Mouse (Mus musculus) bone marrow macrophage, adult 2 months (primary cell): ENCODE measurements around the gene Eno3. TPM values are rescaled to one million over a fixed set of nuclear protein-coding genes. Genes with fewer than 3 reads are reported as not detected.

ENCODE experiments used
- H3K27ac ChIP-seq: 2 replicates; pipeline ENCODE4 v1.5.1; 2012; ENCODE audit warnings: low read depth, low read length; ENCODE audit not compliant: insufficient read depth
- H3K4me1 ChIP-seq: 2 replicates; pipeline ENCODE4 v1.6.1; 2012; ENCODE audit warnings: low read length; ENCODE audit not compliant: control insufficient read depth, insufficient read depth
- H3K4me3 ChIP-seq: 2 replicates; pipeline ENCODE4 v1.5.1; 2012; ENCODE audit warnings: mild to moderate bottlenecking, low read length, moderate library complexity; ENCODE audit not compliant: insufficient read depth
- CTCF ChIP-seq: IDR thresholded peaks from 2 replicates; pipeline ENCODE4 v1.5.1; 2012; ENCODE audit warnings: low read depth, mild to moderate bottlenecking, low read length, moderate library complexity
- POLR2A ChIP-seq: IDR thresholded peaks from 2 replicates; pipeline ENCODE4 v1.6.1; 2012; ENCODE audit warnings: mild to moderate bottlenecking, low read depth, low read length, borderline replicate concordance
- polyA plus RNA-seq: library from polyadenylated mRNA; stranded (reverse); fragments of >200 nt; gene quantifications from 2 replicates; pipeline ENCODE4 v1.2.4, GENCODE M21; 2012; ENCODE audit not compliant: missing spikeins, insufficient read depth, insufficient read length

Gene Eno3
- polyA plus RNA-seq, 1 experiment = 4.7 TPM

DNA sequence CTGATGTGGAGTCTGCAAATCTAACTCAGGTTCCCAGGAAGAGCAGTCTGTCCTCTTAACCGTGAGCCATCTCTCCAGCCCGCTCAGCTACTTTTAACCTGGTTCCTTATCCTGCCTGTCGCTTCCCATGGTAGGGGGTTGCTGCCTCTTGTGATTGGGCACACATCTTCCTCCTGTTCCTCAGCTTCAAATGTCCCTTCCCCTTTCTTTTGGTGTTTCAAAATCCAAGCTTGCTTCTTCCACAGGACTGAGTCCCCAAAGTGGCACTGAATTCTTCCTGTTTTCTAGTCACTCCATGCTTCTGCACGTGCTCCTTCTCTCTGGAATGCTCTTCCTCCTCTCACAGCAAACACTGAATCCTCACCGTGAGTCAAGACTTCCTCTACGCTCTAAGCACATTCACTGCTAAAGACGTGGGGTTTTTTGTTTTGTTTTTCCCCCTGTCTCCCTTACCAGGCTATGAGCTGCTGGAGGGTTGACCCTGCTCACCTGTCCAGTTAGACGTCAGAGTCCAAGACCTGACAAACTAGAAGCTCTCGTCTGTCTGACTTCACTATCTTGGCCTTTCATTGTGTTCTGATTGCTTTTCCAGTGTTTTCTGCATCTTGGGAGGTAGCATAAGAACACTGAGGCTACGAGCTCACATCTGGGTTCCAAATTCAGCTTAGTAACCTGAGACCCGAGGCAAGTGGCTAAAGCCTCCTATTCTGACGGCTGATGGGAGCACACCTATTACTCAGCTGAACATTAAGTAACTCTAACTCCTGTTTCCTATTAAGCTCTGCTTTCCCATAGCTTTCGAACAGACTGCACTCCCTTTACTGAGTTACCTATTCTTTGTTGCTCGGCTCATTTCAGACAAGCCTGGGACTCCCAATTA, 10.5 kb downstream of the Eno3 start:
- Histone ChIP-seq H3K4me1 (peaks cover 42% of the 10 kb centered on the region), H3K4me3 (peak overlapping the region; percentile 61), H3K27ac (peak overlapping the region; percentile 99)
- TF ChIP-seq POLR2A (no peak), CTCF (no peak)

DNA sequence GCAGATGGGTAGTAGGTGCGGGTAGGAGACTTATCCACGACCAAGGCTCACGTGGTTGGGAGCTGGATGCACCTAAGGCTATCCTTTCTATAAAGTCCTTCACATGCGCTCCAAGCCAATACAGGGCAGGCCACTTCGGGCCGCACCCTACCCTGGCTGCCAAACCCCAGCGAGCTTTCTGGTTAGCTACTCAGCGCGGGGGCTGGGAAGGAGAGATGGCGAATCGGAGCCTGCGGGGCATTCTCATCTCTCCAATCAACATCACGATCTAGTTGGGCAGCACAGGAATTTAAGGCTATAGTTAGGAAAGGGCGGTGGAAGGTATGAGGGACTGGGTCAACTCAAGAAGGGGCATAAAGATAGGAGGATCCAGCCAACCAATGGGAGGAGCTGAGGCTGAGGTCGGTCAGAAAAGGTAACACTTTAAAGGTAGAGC, 11.4 kb downstream of the Eno3 start:
- no peak for TF ChIP-seq POLR2A
- no peak for TF ChIP-seq CTCF
- peak overlapping the region; percentile 99 for H3K27ac ChIP-seq
- peak overlapping the region; percentile 61 for H3K4me3 ChIP-seq
- peaks cover 38% of the 10 kb centered on the region for H3K4me1 ChIP-seq

DNA sequence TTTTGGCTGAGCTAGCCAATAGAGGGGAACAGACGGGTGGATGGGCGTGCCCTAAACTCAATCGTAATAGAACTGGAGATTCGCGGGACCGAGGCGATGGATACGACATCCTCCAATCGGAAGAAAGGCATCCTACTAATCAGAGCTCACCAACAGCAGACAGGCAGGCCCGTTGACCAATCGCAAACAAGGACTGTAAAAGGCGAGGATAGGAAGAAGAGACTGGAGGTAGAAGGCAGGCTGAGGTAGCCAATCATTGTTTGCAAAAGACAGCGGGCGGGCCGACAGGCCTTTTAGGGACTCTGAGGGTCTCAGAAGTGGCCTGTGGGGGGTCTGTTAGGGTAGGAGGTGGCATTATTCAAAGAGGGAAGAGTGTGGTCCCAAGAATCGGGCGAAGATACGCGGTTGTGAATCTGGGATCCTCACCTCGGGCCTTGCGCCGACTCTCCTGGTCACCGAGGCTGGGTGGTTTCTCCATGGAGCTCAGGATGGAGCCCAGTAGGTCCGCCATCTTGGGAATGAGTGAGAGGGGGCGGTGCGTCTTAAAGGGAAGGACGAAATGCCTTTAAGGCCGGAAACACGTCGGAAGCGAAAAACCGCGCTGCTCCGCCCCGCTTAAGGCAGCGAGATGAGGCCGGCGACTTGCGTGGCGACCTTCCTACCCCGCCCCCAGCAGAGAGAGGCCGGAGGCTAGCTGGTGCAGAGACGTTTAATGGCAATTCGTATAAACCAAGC, 11.9 kb downstream of the Eno3 start, which contains the start of gene Spag7:
Gene Spag7, minus strand, starts transcription at position 646 of the 735 bp plus-strand sequence.
- no peak for TF ChIP-seq CTCF
- TF ChIP-seq POLR2A = no peak

DNA sequence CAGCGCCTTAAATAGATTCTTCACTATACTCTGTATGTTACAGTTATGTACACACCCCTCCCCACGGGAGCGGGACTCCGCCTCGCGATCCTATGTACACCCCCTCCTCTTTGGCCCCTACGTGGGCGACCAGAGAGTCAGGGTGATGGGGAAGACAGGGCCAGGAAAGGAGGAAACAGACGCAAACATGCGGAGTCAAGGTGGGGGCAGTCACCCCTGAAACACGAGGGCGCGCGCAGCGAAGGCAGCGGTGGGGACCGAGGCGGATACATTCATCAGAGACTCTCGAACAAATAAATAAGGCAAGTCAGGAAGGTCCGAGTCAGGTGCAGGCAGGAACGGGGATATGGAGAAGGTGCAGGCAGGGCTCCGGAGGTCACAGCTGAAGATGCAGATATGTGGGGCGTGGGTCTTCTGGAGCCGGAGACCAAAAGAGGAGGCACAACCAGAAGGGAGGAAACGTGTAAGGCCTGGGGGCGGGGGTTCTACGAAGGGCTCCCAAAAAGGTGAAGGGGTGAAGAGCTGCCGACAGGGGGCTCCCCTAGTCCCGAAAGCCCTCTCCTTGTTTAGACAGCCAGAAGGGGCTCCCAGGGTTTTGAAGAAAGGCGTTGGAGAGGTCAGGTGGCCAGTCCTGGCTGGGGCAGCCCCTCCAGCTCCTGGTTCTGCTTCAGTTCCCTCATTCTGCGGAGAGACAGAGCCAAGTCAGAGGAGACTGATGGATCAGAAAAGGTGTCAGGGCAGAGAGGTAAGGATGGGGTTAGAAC, 12.8 kb downstream of the Eno3 start:
- TF ChIP-seq POLR2A (no peak), CTCF (peak; percentile 30; the same call in 1 of the 2 replicates)
- Histone ChIP-seq H3K4me1 (peaks cover 40% of the 10 kb centered on the region), H3K27ac (peak overlapping the region; percentile 96), H3K4me3 (peak overlapping the region; percentile 69)

More for the DNA sequence above, 11.9 kb downstream of the Eno3 start, which contains the start of gene Spag7:
- Histone ChIP-seq H3K4me1 (peaks cover 38% of the 10 kb centered on the region), H3K4me3 (peak within 1 kb of the TSS; percentile 69), H3K27ac (peak within 1 kb of the TSS; percentile 99)

DNA sequence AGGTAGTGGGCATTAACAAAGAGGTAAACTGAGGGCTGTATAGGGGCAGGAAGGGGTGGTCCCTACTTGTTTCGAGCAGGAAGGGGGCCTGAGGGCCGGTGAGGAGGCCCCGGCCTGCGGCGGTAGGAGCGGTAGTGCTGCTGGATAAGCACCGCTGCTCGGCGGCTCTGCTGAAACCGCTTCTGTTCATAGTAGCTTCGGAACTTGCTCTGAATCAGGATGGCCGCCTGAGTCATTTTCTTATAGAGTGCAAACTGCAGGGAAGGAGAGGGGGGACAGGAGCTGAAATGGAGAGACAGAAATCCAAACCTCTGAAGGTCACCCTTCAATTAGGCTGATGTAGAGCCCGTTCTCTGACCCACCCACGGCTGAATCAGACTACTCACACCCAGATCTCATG, 13.5 kb downstream of the Eno3 start:
- TF ChIP-seq CTCF = no peak
- no peak for TF ChIP-seq POLR2A
- Histone ChIP-seq H3K4me1 (peaks cover 40% of the 10 kb centered on the region), H3K27ac (peak overlapping the region; percentile 96; the same call in 1 of the 2 replicates), H3K4me3 (no peak overlapping the region; the same call in 1 of the 2 replicates)

DNA sequence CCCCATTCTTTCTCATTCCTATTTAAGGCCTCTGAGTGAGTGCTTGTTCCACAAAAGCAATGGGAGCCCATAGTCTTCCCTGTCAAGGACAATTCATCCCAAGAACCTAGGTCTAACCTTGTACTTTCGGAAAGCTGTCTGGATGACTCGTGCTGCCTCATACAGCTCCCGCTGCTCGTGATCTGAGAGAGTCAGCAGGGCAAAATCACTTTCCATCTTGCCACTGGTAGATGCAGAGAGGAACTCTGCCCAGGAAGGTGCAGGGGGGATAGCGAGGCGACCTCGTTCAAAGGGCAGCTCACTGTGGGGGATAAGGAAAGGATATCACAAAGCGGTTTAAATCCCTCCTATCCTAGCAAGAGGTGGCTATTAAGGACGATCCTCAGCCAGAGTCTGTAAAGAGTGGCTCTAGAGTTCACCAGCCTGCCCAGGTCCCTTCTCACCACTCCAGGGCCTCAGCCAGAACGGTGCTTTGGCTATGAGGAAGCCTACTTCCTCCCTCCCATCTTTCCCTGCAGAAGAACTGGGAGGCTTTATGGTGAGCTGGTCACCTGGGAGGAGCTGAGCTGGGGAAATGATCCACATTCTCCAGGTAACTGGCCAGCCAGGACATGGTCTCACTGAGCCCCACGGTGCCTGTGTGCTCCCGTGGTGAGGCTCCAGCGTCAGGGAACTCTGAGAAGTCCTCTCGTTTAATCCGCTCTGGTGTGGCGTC, 14.5 kb downstream of the Eno3 start:
- H3K27ac ChIP-seq = peak overlapping the region; percentile 54
- TF ChIP-seq CTCF (no peak), POLR2A (no peak)
- no peak overlapping the region for H3K4me3 ChIP-seq
- peaks cover 35% of the 10 kb centered on the region for H3K4me1 ChIP-seq

DNA sequence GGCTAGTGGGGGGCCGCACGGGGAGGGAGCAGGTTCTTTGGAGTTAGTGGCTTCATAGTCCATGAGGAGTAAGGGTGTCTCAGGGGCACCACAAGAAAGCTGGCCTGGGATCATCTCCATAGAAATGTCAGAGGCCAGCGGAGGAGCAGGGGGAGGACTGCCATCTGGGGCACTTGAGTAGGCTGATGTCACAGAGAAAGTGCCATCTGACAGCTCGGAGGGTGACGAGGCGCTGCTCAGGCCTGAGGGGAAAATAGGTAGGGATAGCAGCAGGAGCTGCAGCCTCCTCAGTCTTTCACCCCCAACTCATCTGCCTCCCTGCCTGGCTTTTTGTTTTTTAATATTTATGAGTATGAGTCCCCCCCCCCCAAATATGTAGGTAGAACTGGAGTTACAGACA, 17.0 kb downstream of the Eno3 start:
- Histone ChIP-seq H3K4me3 (no peak overlapping the region), H3K4me1 (peaks cover 37% of the 10 kb centered on the region), H3K27ac (no peak overlapping the region)
- no peak for TF ChIP-seq CTCF
- no peak for TF ChIP-seq POLR2A

DNA sequence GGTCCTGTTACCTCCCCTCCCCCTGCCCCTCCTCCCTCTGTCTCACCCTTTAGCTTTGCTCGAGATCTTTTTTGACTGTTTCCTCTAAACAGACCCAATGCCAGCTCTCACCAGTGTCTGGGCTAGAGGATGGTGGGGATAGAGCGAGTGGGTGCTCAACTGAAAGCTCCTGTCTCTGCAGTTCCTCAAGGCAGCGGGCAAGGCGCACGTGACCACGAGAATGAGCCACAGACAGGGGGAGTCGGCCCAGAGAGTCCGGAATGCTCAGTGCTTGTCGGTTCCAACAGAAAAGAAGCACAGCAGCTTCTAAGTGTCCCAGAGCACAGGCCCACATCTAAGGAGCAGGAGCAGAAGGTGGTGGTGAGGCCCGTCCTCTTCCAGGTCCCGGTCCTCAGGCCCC, 17.5 kb downstream of the Eno3 start:
- TF ChIP-seq POLR2A (no peak), CTCF (no peak)
- no peak overlapping the region for H3K4me3 ChIP-seq
- H3K27ac ChIP-seq = no peak overlapping the region
- peaks cover 42% of the 10 kb centered on the region for H3K4me1 ChIP-seq

DNA sequence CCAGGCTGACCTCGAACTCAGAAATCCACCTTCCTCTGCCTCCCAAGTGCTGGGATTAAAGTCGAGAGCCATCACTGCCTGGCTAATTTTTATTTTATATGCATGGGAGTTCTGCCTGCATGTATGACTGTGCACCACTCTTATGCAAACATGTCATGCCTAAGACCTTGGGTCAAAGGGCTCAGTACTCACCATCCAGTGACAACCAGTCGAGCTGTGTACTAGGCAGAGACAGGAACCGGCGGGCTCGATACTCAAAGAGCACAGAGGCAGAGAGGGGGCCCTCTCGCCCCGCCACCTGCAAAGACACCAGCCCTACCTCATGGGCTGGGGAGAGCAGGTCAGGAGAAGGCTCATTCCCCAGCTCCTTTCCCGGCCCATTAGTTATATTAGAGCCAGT, 21.1 kb downstream of the Eno3 start:
- TF ChIP-seq POLR2A (no peak), CTCF (no peak)

More for the DNA sequence above, 21.1 kb downstream of the Eno3 start:
- peaks cover 45% of the 10 kb centered on the region for H3K4me1 ChIP-seq
- no peak overlapping the region for H3K4me3 ChIP-seq
- no peak overlapping the region for H3K27ac ChIP-seq
